Mouse (Mus musculus): ENCODE results near the gene Gm11639. TPM values are rescaled to one million over a fixed set of nuclear protein-coding genes. Genes with fewer than 3 reads are reported as not detected.

The Gm11639 gene
- polyA plus RNA-seq, 1 experiment from 2014 or later = 0.20 TPM

DNA sequence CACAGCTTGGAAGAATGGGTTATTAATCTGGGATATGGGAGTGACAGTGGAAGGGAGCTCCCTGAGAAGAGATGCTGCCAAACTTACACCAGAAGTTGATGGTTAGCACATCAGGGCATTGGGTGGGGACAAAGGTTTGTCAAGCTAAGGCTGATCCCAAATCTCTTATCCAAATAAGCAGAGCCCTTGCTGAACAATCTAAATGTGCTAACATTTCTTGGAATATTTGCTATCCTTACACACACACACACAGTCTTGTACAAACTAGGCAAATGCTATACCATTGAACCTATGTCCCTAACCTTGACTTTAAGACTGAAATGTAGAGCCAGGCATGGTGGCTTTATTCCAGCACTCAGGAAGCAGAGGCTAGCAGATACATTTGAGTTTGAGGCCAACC, 458.1 kb downstream of the Gm11639 start:
- Histone ChIP-seq H3K27me3 (replicated peaks; ENCODE audit: control insufficient read depth, insufficient read depth, low read length) (no peaks in the 10 kb centered on the region), H3K9ac (replicated peaks; ENCODE audit: low read depth, low read length) (no peak overlapping the region), H3K4me1 (replicated peaks; ENCODE audit: control insufficient read depth, insufficient read depth, low read length) (no peaks in the 10 kb centered on the region), H3K36me3 (ENCODE audit: control insufficient read depth, insufficient read depth) (peaks cover 10% of the 10 kb centered on the region), H3K27ac (ENCODE audit: low read length) (no peak overlapping the region), H3K4me3 (replicated peaks; ENCODE audit: low read length) (no peak overlapping the region), H3K4me2 (ENCODE audit: low read length) (no peak overlapping the region), H3K9me3 (ENCODE audit: control insufficient read depth, low read length) (no peaks in the 10 kb centered on the region)
- ATAC-seq = no peak

DNA sequence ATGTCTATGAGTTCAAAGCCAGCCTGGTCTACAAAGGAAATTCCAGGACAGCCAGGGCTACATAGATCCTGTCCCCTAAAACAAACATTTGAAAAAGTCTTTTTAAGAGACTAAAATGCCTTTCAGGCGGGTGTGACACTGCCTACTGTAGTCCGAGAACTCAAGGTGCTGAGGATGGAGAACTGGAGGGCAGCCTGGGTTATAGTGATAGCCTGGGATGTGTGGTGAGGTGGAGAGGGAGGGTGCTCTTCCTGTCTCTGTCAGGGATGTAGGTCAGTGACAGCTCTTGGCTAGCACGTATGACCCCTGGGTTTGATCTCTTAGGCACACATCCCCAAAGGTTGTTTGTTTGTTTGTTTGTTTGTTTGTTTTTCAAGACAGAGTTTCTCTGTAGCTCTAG, 458.6 kb downstream of the Gm11639 start:
- Histone ChIP-seq H3K4me1 (replicated peaks; ENCODE audit: control insufficient read depth, insufficient read depth, low read length) (no peaks in the 10 kb centered on the region), H3K27me3 (replicated peaks; ENCODE audit: control insufficient read depth, insufficient read depth, low read length) (no peaks in the 10 kb centered on the region), H3K9ac (replicated peaks; ENCODE audit: low read depth, low read length) (no peak overlapping the region), H3K36me3 (ENCODE audit: control insufficient read depth, insufficient read depth) (peaks cover 7% of the 10 kb centered on the region), H3K27ac (ENCODE audit: low read length) (no peak overlapping the region), H3K4me2 (ENCODE audit: low read length) (no peak overlapping the region), H3K9me3 (ENCODE audit: control insufficient read depth, low read length) (no peaks in the 10 kb centered on the region), H3K4me3 (replicated peaks; ENCODE audit: low read length) (no peak overlapping the region)
- 82% methylated on average over 3 of the region's 3 CpGs for WGBS
- ATAC-seq = no peak

DNA sequence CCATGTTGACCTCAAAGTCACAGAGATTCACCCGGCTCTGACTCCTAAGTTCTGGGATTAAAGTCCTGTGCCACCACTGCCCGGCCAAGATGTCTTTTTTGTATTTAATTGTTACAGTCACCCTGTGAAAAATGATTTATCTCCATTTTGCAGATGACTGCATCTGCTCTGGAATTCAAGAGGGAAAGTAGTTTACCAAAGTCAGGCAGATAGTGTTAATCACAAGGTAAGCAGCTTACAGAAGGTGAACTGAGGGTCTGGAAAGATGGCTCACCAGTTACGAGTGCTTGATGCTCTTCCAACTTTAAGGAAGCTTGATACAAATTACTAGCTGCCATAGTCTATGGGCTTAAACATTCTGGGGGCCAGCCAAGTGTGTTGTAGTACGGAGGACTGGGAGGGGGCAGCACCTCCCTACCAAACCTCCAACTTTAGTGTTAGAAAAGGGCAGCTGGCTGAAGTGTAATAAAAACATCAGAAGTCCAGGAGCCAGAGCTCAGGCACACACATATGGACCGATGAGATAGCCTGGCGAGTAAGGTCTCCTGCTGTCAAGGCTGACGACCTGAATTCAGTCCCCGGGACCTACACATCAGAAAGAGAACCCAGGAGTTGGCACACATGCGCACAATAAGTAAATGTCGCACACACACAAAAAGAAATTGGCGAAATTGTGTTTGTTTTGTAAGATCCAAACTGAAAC, 459.2 kb downstream of the Gm11639 start:
- no peaks in the 10 kb centered on the region for H3K4me1 ChIP-seq (replicated peaks; ENCODE audit: control insufficient read depth, insufficient read depth, low read length)
- H3K9ac ChIP-seq (replicated peaks; ENCODE audit: low read depth, low read length) = no peak overlapping the region
- H3K4me2 ChIP-seq (ENCODE audit: low read length) = no peak overlapping the region
- H3K9me3 ChIP-seq (ENCODE audit: control insufficient read depth, low read length) = no peaks in the 10 kb centered on the region
- H3K27me3 ChIP-seq (replicated peaks; ENCODE audit: control insufficient read depth, insufficient read depth, low read length) = no peaks in the 10 kb centered on the region
- H3K36me3 ChIP-seq (ENCODE audit: control insufficient read depth, insufficient read depth) = peaks cover 3% of the 10 kb centered on the region
- ATAC-seq = no peak
- H3K4me3 ChIP-seq (replicated peaks; ENCODE audit: low read length) = no peak overlapping the region
- WGBS = 84% methylated on average over 11 of the region's 11 CpGs
- no peak overlapping the region for H3K27ac ChIP-seq (ENCODE audit: low read length)

DNA sequence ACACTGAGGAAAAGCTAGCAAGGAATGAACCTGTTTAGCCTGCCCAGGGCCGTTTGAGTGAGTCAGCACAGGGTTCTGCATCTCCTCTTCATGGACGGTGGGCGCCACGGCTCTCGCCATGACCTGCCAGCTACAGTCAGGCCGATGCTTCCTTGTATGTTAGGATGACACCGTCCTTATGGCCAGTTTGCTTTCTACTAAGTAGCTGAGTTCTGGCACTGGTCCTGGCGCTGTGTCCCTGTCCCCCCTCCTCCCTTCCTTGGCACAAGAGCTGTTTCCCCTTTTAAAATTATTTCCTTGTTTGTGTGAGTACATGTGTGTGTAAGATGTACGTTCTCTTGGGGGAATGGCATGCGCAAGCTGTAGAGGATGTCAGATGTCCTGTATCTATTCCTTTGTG, 459.7 kb downstream of the Gm11639 start:
- WGBS = 93% methylated on average over 10 of the region's 10 CpGs

DNA sequence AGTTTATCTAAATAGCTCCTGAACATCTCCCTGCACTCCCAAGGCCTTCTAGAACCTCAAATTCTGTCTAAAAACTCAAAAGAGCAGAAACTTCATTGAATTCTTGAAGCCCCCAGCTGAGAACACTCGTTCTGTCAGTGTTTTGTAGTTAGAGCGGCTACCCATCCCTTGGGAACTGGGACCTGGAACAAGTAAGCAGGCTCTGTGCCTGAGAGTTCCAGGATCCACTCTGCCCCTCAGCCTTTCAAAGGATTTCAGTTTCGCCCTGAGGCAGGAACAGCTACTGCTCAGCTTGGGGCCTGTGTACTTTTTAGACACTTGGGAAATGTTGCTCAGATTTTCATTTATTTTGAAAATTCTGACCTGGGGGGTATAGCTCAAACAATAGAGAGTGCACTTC, 461.1 kb downstream of the Gm11639 start, which contains the start of gene Gm10842:
Gene Gm10842, plus strand, starts transcription at position 301 of the 400 bp plus-strand sequence.
- H3K4me1 ChIP-seq (replicated peaks; ENCODE audit: control insufficient read depth, insufficient read depth, low read length) = 0 out of 2 replicates have a peak, but pooled peaks cover 3% of the 10 kb centered on the region
- no peak within 1 kb of the TSS for H3K9ac ChIP-seq (replicated peaks; ENCODE audit: low read depth, low read length)
- no peak within 1 kb of the TSS for H3K4me3 ChIP-seq (replicated peaks; ENCODE audit: low read length)
- no peak within 1 kb of the TSS for H3K4me2 ChIP-seq (ENCODE audit: low read length)
- H3K27me3 ChIP-seq (replicated peaks; ENCODE audit: control insufficient read depth, insufficient read depth, low read length) = no peaks in the 10 kb centered on the region
- no peaks in the 10 kb centered on the region for H3K9me3 ChIP-seq (ENCODE audit: control insufficient read depth, low read length)
- H3K36me3 ChIP-seq (ENCODE audit: control insufficient read depth, insufficient read depth) = no peaks in the 10 kb centered on the region
- ATAC-seq = no peak
- WGBS = 81% methylated on average over 3 of the region's 3 CpGs
- no peak within 1 kb of the TSS for H3K27ac ChIP-seq (ENCODE audit: low read length)

More for the DNA sequence above, 459.7 kb downstream of the Gm11639 start:
- ATAC-seq = no peak
- Histone ChIP-seq H3K4me1 (replicated peaks; ENCODE audit: control insufficient read depth, insufficient read depth, low read length) (no peaks in the 10 kb centered on the region), H3K4me3 (replicated peaks; ENCODE audit: low read length) (no peak overlapping the region), H3K4me2 (ENCODE audit: low read length) (no peak overlapping the region), H3K9ac (replicated peaks; ENCODE audit: low read depth, low read length) (no peak overlapping the region), H3K9me3 (ENCODE audit: control insufficient read depth, low read length) (no peaks in the 10 kb centered on the region), H3K27me3 (replicated peaks; ENCODE audit: control insufficient read depth, insufficient read depth, low read length) (no peaks in the 10 kb centered on the region), H3K27ac (ENCODE audit: low read length) (no peak overlapping the region), H3K36me3 (ENCODE audit: control insufficient read depth, insufficient read depth) (no peaks in the 10 kb centered on the region; the same call in 1 of the 2 replicates)

DNA sequence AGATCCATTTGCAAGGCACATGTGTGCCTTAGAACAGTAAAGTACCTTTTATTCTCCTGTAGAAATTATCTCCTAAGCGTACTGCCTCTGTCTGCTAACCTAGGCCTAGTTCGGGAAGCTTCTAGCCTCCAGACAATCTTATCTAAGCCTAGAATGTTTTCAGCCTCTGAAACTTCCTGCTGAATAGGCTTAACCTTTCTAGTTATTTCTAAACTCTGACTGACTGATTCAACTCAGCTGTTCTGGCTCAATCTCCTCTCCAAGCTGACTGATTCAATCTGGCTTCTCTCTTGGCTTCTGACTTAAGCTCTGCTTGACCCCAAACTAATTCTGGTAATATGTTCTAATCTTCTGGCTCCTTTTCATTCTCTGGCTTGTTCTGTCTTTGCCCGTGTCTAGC, 463.8 kb downstream of the Gm11639 start:
- 0 out of 2 replicates have a peak, but pooled peaks cover 3% of the 10 kb centered on the region for H3K4me1 ChIP-seq (replicated peaks; ENCODE audit: control insufficient read depth, insufficient read depth, low read length)
- no peak for ATAC-seq
- H3K27me3 ChIP-seq (replicated peaks; ENCODE audit: control insufficient read depth, insufficient read depth, low read length) = no peaks in the 10 kb centered on the region
- no peak overlapping the region for H3K4me2 ChIP-seq (ENCODE audit: low read length)
- no peak overlapping the region for H3K9ac ChIP-seq (replicated peaks; ENCODE audit: low read depth, low read length)
- H3K9me3 ChIP-seq (ENCODE audit: control insufficient read depth, low read length) = no peaks in the 10 kb centered on the region
- H3K36me3 ChIP-seq (ENCODE audit: control insufficient read depth, insufficient read depth) = no peaks in the 10 kb centered on the region
- no peak overlapping the region for H3K4me3 ChIP-seq (replicated peaks; ENCODE audit: low read length)
- WGBS = 89% methylated on average over 3 of the region's 3 CpGs
- no peak overlapping the region for H3K27ac ChIP-seq (ENCODE audit: low read length)

DNA sequence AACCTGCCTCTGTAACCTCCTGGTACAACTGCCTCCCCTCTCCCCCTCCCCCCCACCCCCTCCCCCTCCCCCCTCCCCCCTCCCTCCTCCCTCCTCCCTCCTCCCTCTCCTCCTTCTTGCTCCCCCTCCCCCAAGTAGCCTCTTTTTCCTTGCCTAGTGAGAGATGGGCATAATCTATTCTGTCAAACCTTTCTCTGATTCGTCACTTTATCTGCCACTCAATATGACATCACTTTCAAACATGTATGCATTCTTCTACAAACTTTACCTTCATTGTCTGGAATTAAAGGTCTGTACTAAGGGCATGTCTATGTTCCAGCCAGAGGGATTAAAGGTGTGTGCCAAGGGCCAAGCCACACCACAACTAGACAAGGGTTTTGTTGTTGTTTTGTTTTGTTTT, 464.3 kb downstream of the Gm11639 start:
- H3K27ac ChIP-seq (ENCODE audit: low read length) = no peak overlapping the region

DNA sequence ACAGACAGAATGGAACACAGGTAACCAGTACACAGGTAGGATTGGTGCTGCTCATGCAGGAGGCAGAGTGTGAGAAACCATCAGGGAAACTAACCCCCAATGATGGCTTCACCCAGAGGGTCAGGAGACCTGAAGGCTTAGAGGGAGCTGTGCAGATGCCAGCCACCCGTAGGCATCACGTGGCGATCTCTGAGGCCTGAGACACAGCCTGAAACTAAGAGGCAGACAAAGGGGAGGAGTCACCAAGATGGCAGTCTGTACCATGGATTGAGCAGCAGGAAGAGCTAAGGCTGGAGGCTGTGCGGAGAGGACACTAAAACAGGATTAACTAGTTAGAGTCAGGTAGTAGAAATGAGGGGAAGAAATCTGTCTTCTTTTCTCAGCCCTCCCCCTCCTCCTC, 465.2 kb downstream of the Gm11639 start:
- Histone ChIP-seq H3K9ac (replicated peaks; ENCODE audit: low read depth, low read length) (no peak overlapping the region), H3K27me3 (replicated peaks; ENCODE audit: control insufficient read depth, insufficient read depth, low read length) (no peaks in the 10 kb centered on the region), H3K4me1 (replicated peaks; ENCODE audit: control insufficient read depth, insufficient read depth, low read length) (0 out of 2 replicates have a peak, but pooled peaks cover 3% of the 10 kb centered on the region), H3K27ac (ENCODE audit: low read length) (no peak overlapping the region), H3K4me3 (replicated peaks; ENCODE audit: low read length) (no peak overlapping the region), H3K9me3 (ENCODE audit: control insufficient read depth, low read length) (no peaks in the 10 kb centered on the region), H3K36me3 (ENCODE audit: control insufficient read depth, insufficient read depth) (no peaks in the 10 kb centered on the region), H3K4me2 (ENCODE audit: low read length) (no peak overlapping the region)
- 57% methylated on average over 4 of the region's 4 CpGs for WGBS
- no peak for ATAC-seq

More for the DNA sequence above, 464.3 kb downstream of the Gm11639 start:
- no peak overlapping the region for H3K4me3 ChIP-seq (replicated peaks; ENCODE audit: low read length)
- H3K27me3 ChIP-seq (replicated peaks; ENCODE audit: control insufficient read depth, insufficient read depth, low read length) = no peaks in the 10 kb centered on the region
- WGBS = 100% methylated on average over 1 of the region's 1 CpGs
- H3K9me3 ChIP-seq (ENCODE audit: control insufficient read depth, low read length) = no peaks in the 10 kb centered on the region
- H3K4me2 ChIP-seq (ENCODE audit: low read length) = no peak overlapping the region
- ATAC-seq = no peak
- 0 out of 2 replicates have a peak, but pooled peaks cover 3% of the 10 kb centered on the region for H3K4me1 ChIP-seq (replicated peaks; ENCODE audit: control insufficient read depth, insufficient read depth, low read length)
- H3K36me3 ChIP-seq (ENCODE audit: control insufficient read depth, insufficient read depth) = no peaks in the 10 kb centered on the region
- no peak overlapping the region for H3K9ac ChIP-seq (replicated peaks; ENCODE audit: low read depth, low read length)

DNA sequence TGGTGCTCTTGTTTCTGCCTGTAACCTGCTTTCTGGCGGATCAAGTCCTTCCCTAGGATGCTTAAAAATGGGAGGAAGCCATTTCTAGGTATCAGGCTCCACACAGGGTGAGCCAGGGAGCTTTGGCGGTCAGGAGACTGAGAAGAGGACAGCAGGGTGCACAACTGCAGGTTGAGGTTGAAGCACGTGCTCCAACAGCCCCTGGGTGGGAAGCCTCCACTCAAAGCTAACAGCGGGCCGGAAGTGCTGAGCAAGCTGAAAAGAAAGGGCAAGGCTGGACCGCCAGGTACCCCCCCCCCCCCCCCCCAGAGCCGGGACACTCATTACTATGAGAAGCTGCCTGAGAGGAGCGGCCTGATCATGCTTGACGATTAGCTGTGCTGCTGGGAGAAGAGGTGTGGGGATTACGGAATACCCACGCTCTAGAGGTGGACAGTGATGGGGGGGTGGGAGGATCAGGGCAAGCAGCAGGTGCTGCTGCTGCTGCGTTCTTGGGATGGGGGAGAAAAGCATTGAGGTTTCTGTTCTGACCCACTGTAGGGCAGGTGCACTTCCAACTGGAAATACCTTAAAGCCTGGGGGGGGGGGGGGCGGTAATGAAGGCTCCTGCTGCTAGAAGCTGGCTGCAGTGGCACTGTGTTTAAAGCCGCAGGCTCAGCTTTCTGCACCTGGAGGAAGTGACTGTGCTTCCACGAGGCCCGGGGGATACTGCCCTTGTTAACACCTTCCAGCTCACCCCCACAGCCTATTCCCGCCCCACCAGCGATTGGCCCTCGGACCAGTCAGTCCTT, 465.9 kb downstream of the Gm11639 start:
- 25% methylated on average over 18 of the region's 19 CpGs for WGBS
- Histone ChIP-seq H3K4me1 (replicated peaks; ENCODE audit: control insufficient read depth, insufficient read depth, low read length) (0 out of 2 replicates have a peak, but pooled peaks cover 3% of the 10 kb centered on the region), H3K27me3 (replicated peaks; ENCODE audit: control insufficient read depth, insufficient read depth, low read length) (no peaks in the 10 kb centered on the region), H3K4me2 (ENCODE audit: low read length) (peak overlapping the region; percentile 17; the same call in 1 of the 2 replicates), H3K9ac (replicated peaks; ENCODE audit: low read depth, low read length) (no peak overlapping the region; the same call in 1 of the 2 replicates), H3K9me3 (ENCODE audit: control insufficient read depth, low read length) (no peaks in the 10 kb centered on the region), H3K4me3 (replicated peaks; ENCODE audit: low read length) (no peak overlapping the region), H3K27ac (ENCODE audit: low read length) (no peak overlapping the region), H3K36me3 (ENCODE audit: control insufficient read depth, insufficient read depth) (no peaks in the 10 kb centered on the region)
- no peak for ATAC-seq

All from forebrain, embryonic 16.5 days (tissue).